Mouse (Mus musculus) embryonic facial prominence, embryonic 10.5 days (tissue): ENCODE data around the gene H2-Ke6. TPM values are rescaled to one million over a fixed set of nuclear protein-coding genes. Genes with fewer than 3 reads are reported as not detected.

Experiments used
- DNase-seq: peaks from one replicate; pipeline ENCODE4 v3.0.0-alpha.2; 2017; ENCODE audit warnings: low spot score
- H3K27ac ChIP-seq: fragments of 300-500 bp; sonication (generic); replicated peaks from 2 replicates; pipeline ENCODE4 v1.5.1; 2016; ENCODE audit warnings: mild to moderate bottlenecking
- H3K27me3 ChIP-seq: fragments of 300-500 bp; sonication (generic); replicated peaks from 2 replicates; pipeline ENCODE4 v1.6.1; 2016; ENCODE audit warnings: low read depth, mild to moderate bottlenecking; ENCODE audit not compliant: poor library complexity, severe bottlenecking
- H3K36me3 ChIP-seq: fragments of 300-500 bp; sonication (generic); replicated peaks from 2 replicates; pipeline ENCODE4 v1.6.1; 2016; ENCODE audit warnings: mild to moderate bottlenecking, moderate library complexity
- H3K4me1 ChIP-seq: fragments of 300-500 bp; sonication (generic); 2 replicates; pipeline ENCODE4 v1.6.1; 2016
- H3K4me3 ChIP-seq: fragments of 300-500 bp; sonication (generic); 2 replicates; pipeline ENCODE4 v1.5.1; 2016; ENCODE audit warnings: mild to moderate bottlenecking, moderate library complexity
- H3K9me3 ChIP-seq: fragments of 300-500 bp; sonication (generic); 2 replicates; pipeline ENCODE4 v1.6.1; 2016; ENCODE audit warnings: mild to moderate bottlenecking
- WGBS: fragments of 180-500 bp; shearing (Covaris S2); methylation state at CpG from one replicate; pipeline ENCODE4 v1.1.7; 2016; 5-methylcytosine and 5-hydroxymethylcytosine counted together
- polyA plus RNA-seq: library from polyadenylated mRNA; unstranded; fragments of >200 nt; fragmentation: Nextera tagmentation; extraction: Ambion mirVana; gene quantifications from 2 replicates; pipeline ENCODE4 v1.2.1, GENCODE M21; 2016

H2-Ke6 gene
- polyA plus RNA-seq, 1 experiment from 2014 or later = 41.4 TPM

GRCm38 (mm10) chr17:34036647-34037046, 8.8 kb upstream of the H2-Ke6 start:
- Histone ChIP-seq H3K9me3 (no peaks in the 10 kb centered on the region), H3K36me3 (peaks cover 55% of the 10 kb centered on the region), H3K27me3 (peaks cover 39% of the 10 kb centered on the region), H3K4me3 (0 out of 2 replicates have a peak overlapping the region, but pooled peaks have one; percentile 4), H3K27ac (no peak overlapping the region), H3K4me1 (peaks cover 63% of the 10 kb centered on the region)
- WGBS = 75% methylated on average over 10 of the region's 10 CpGs
- no peak for DNase-seq

GRCm38 (mm10) chr17:34035517-34035916, 7.7 kb upstream of the H2-Ke6 start:
- peaks cover 27% of the 10 kb centered on the region for H3K27me3 ChIP-seq
- H3K27ac ChIP-seq = no peak overlapping the region
- no peak overlapping the region for H3K4me3 ChIP-seq
- DNase-seq = no peak
- H3K36me3 ChIP-seq = peaks cover 57% of the 10 kb centered on the region
- 93% methylated on average over 9 of the region's 9 CpGs for WGBS
- no peaks in the 10 kb centered on the region for H3K9me3 ChIP-seq
- peaks cover 56% of the 10 kb centered on the region for H3K4me1 ChIP-seq

- peak; percentile 72 for DNase-seq
- peaks cover 71% of the 10 kb centered on the region for H3K36me3 ChIP-seq
Observed at GRCm38 (mm10) chr17:34034064-34034463, 6.2 kb upstream of the H2-Ke6 start.

GRCm38 (mm10) chr17:34033441-34033840, 5.6 kb upstream of the H2-Ke6 start:
- Histone ChIP-seq H3K36me3 (peaks cover 76% of the 10 kb centered on the region), H3K9me3 (no peaks in the 10 kb centered on the region), H3K4me1 (peaks cover 56% of the 10 kb centered on the region), H3K27ac (no peak overlapping the region), H3K27me3 (peaks cover 15% of the 10 kb centered on the region; the same call in 1 of the 2 replicates), H3K4me3 (peak overlapping the region; percentile 96)
- 91% methylated on average over 9 of the region's 9 CpGs for WGBS
- no peak for DNase-seq

More at GRCm38 (mm10) chr17:34034064-34034463, 6.2 kb upstream of the H2-Ke6 start:
- Histone ChIP-seq H3K9me3 (no peaks in the 10 kb centered on the region), H3K27me3 (peaks cover 15% of the 10 kb centered on the region; the same call in 1 of the 2 replicates), H3K4me1 (peaks cover 56% of the 10 kb centered on the region), H3K27ac (no peak overlapping the region), H3K4me3 (peak overlapping the region; percentile 96; the same call in 1 of the 2 replicates)
- 76% methylated on average over 10 of the region's 10 CpGs for WGBS

- H3K4me3 ChIP-seq = peak overlapping the region; percentile 96
- no peaks in the 10 kb centered on the region for H3K9me3 ChIP-seq
- H3K4me1 ChIP-seq = peaks cover 56% of the 10 kb centered on the region
- DNase-seq = no peak
- H3K36me3 ChIP-seq = peaks cover 75% of the 10 kb centered on the region
- WGBS = 60% methylated on average over 9 of the region's 9 CpGs
- H3K27me3 ChIP-seq = peaks cover 9% of the 10 kb centered on the region; the same call in 1 of the 2 replicates
- peak overlapping the region; percentile 98 for H3K27ac ChIP-seq
Observed at GRCm38 (mm10) chr17:34032806-34033205, 4.9 kb upstream of the H2-Ke6 start.

GRCm38 (mm10) chr17:34032174-34032632, 4.3 kb upstream of the H2-Ke6 start:
- no peak for DNase-seq
- WGBS = under 1% methylated on average over 47 of the region's 48 CpGs
- H3K36me3 ChIP-seq = peaks cover 70% of the 10 kb centered on the region

GRCm38 (mm10) chr17:34031465-34032173, 3.8 kb upstream of the H2-Ke6 start, which contains the start of the genes Slc39a7 and Rxrb:
Gene Slc39a7 (minus strand): TSS chr17:34031682.
Gene Rxrb (plus strand): TSS chr17:34031812.
- peaks cover 64% of the 10 kb centered on the region for H3K36me3 ChIP-seq
- H3K4me3 ChIP-seq = peak within 1 kb of the TSS; percentile 96
- H3K27ac ChIP-seq = peak within 1 kb of the TSS; percentile 98
- peaks cover 65% of the 10 kb centered on the region for H3K4me1 ChIP-seq
- under 1% methylated on average over 88 of the region's 88 CpGs for WGBS
- peak; percentile 99 for DNase-seq
- H3K9me3 ChIP-seq = no peaks in the 10 kb centered on the region
- no peaks in the 10 kb centered on the region for H3K27me3 ChIP-seq

More at GRCm38 (mm10) chr17:34032174-34032632, 4.3 kb upstream of the H2-Ke6 start:
- Histone ChIP-seq H3K4me1 (peaks cover 60% of the 10 kb centered on the region), H3K27me3 (peaks cover 3% of the 10 kb centered on the region; the same call in 1 of the 2 replicates), H3K4me3 (peak overlapping the region; percentile 96), H3K27ac (peak overlapping the region; percentile 98), H3K9me3 (no peaks in the 10 kb centered on the region)

GRCm38 (mm10) chr17:34030861-34031326, 3.0 kb upstream of the H2-Ke6 start:
- Histone ChIP-seq H3K9me3 (no peaks in the 10 kb centered on the region), H3K27me3 (no peaks in the 10 kb centered on the region), H3K4me3 (peak overlapping the region; percentile 96), H3K27ac (peak overlapping the region; percentile 98), H3K36me3 (peaks cover 57% of the 10 kb centered on the region), H3K4me1 (peaks cover 73% of the 10 kb centered on the region)
- DNase-seq = no peak
- 7% methylated on average over 20 of the region's 20 CpGs for whole genome bisulfite sequencing

- peak overlapping the region; percentile 98 for H3K27ac ChIP-seq
- peaks cover 79% of the 10 kb centered on the region for H3K4me1 ChIP-seq
- no peak for DNase-seq
- H3K27me3 ChIP-seq = no peaks in the 10 kb centered on the region
- 85% methylated on average over 21 of the region's 21 CpGs for WGBS
- H3K36me3 ChIP-seq = peaks cover 48% of the 10 kb centered on the region
- H3K9me3 ChIP-seq = no peaks in the 10 kb centered on the region
- peak overlapping the region; percentile 96 for H3K4me3 ChIP-seq
Observed at GRCm38 (mm10) chr17:34029890-34030595, 2.2 kb upstream of the H2-Ke6 start.

GRCm38 (mm10) chr17:34029150-34029889, 1.5 kb upstream of the H2-Ke6 start:
- Histone ChIP-seq H3K27me3 (no peaks in the 10 kb centered on the region), H3K4me1 (peaks cover 79% of the 10 kb centered on the region), H3K27ac (no peak overlapping the region; the same call in 1 of the 2 replicates), H3K4me3 (peak overlapping the region; percentile 96), H3K9me3 (no peaks in the 10 kb centered on the region), H3K36me3 (peaks cover 41% of the 10 kb centered on the region)
- WGBS = 88% methylated on average over 18 of the region's 18 CpGs
- no peak for DNase-seq

GRCm38 (mm10) chr17:34028501-34029149, 765 bp upstream of the H2-Ke6 start:
- 68% methylated on average over 17 of the region's 17 CpGs for WGBS
- peak overlapping the region; percentile 97 for H3K27ac ChIP-seq
- H3K36me3 ChIP-seq = peaks cover 34% of the 10 kb centered on the region
- peak overlapping the region; percentile 96 for H3K4me3 ChIP-seq
- H3K9me3 ChIP-seq = no peaks in the 10 kb centered on the region
- no peaks in the 10 kb centered on the region for H3K27me3 ChIP-seq
- no peak for DNase-seq
- peaks cover 80% of the 10 kb centered on the region for H3K4me1 ChIP-seq
